Mouse (Mus musculus) lung, adult 2 months (tissue): ENCODE data around the gene Zdhhc11. TPM values are rescaled to one million over a fixed set of nuclear protein-coding genes. Genes with fewer than 3 reads are reported as not detected.

Experiments
- DNase-seq: peaks from one replicate; pipeline ENCODE4 v3.0.0; 2022
- H3K4me1 ChIP-seq: fragments of 200-500 bp; 2 replicates; pipeline ENCODE4 v1.6.1; 2011; ENCODE audit warnings: low read length; ENCODE audit not compliant: control insufficient read depth, insufficient read depth
- H3K4me3 ChIP-seq: fragments of 200-500 bp; replicated peaks from 2 replicates; pipeline ENCODE3; 2011; ENCODE audit warnings: low read depth, mild to moderate bottlenecking, control low read depth, low read length; ENCODE audit errors: extremely low read depth
- CTCF ChIP-seq: fragments of 200-500 bp; IDR thresholded peaks from 2 replicates; pipeline ENCODE4 v1.5.1; 2011; ENCODE audit warnings: mild to moderate bottlenecking, low read length, control low read depth; ENCODE audit not compliant: insufficient read depth
- POLR2A ChIP-seq: fragments of 200-500 bp; IDR thresholded peaks from 2 replicates; pipeline ENCODE4 v1.6.1; 2011; ENCODE audit warnings: low read depth, mild to moderate bottlenecking, control low read depth, low read length, borderline replicate concordance; ENCODE audit errors: extremely low read depth
- WGBS: fragments of 180-500 bp; shearing (Covaris S2); methylation state at CpG from one replicate; pipeline ENCODE4 v1.1.7; 2018; 5-methylcytosine and 5-hydroxymethylcytosine counted together
- polyA plus RNA-seq: library from polyadenylated mRNA; depleted of rRNA; stranded (reverse); fragments of >200 nt; gene quantifications from 2 replicates; pipeline ENCODE4 v1.2.3, GENCODE M21; 2012; rRNA removed

Gene Zdhhc11
- polyA plus RNA-seq, 1 experiment: not detected

GRCm38 (mm10) chr13:74025151-74026081, 61.8 kb downstream of the Zdhhc11 start:
- WGBS: 30% methylated on average over 4 of the region's 4 CpGs
- Histone ChIP-seq H3K4me1 (peaks cover 12% of the 10 kb centered on the region), H3K4me3 (no peak overlapping the region)
- TF ChIP-seq CTCF (no peak), POLR2A (no peak)
- peak; percentile 33 for DNase-seq

- peaks cover 12% of the 10 kb centered on the region for H3K4me1 ChIP-seq
- WGBS: 14% methylated on average over 2 of the region's 2 CpGs
- no peak for TF ChIP-seq POLR2A
- TF ChIP-seq CTCF: peak; percentile 56
- DNase-seq: peak; percentile 43
- H3K4me3 ChIP-seq: no peak overlapping the region
These were observed 62.6 kb downstream of the Zdhhc11 start for GRCm38 (mm10) chr13:74026215-74026614.

GRCm38 (mm10) chr13:74028116-74028515, 64.5 kb downstream of the Zdhhc11 start:
- no peak for DNase-seq
- 71% methylated on average over 2 of the region's 2 CpGs for WGBS
- no peak for TF ChIP-seq POLR2A
- no peak for TF ChIP-seq CTCF

GRCm38 (mm10) chr13:74029013-74029412, 65.4 kb downstream of the Zdhhc11 start:
- TF ChIP-seq POLR2A (no peak), CTCF (no peak)

More at GRCm38 (mm10) chr13:74028116-74028515, 64.5 kb downstream of the Zdhhc11 start:
- H3K4me1 ChIP-seq: peaks cover 12% of the 10 kb centered on the region
- no peak overlapping the region for H3K4me3 ChIP-seq

GRCm38 (mm10) chr13:74030691-74031090, 67.0 kb downstream of the Zdhhc11 start:
- no peak for DNase-seq
- 90% methylated on average over 7 of the region's 7 CpGs for WGBS
- TF ChIP-seq POLR2A: no peak
- TF ChIP-seq CTCF: no peak
- Histone ChIP-seq H3K4me3 (no peak overlapping the region), H3K4me1 (peaks cover 6% of the 10 kb centered on the region)

More at GRCm38 (mm10) chr13:74029013-74029412, 65.4 kb downstream of the Zdhhc11 start:
- Histone ChIP-seq H3K4me3 (no peak overlapping the region), H3K4me1 (peaks cover 12% of the 10 kb centered on the region)
- whole genome bisulfite sequencing: 63% methylated on average over 2 of the region's 2 CpGs
- no peak for DNase-seq

- H3K4me1 ChIP-seq: peaks cover 1% of the 10 kb centered on the region
- DNase-seq: no peak
- TF ChIP-seq POLR2A: no peak
- H3K4me3 ChIP-seq: no peak overlapping the region
- WGBS: 84% methylated on average over 8 of the region's 8 CpGs
These were observed 67.5 kb downstream of the Zdhhc11 start for GRCm38 (mm10) chr13:74031133-74031532.

- WGBS: 78% methylated on average over 2 of the region's 2 CpGs
- no peak overlapping the region for H3K4me3 ChIP-seq
- no peak for TF ChIP-seq POLR2A
- TF ChIP-seq CTCF: no peak
- no peak for DNase-seq
- no peaks in the 10 kb centered on the region for H3K4me1 ChIP-seq
These were observed 71.1 kb downstream of the Zdhhc11 start for GRCm38 (mm10) chr13:74034756-74035155.

- 92% methylated on average over 2 of the region's 2 CpGs for WGBS
- no peak overlapping the region for H3K4me3 ChIP-seq
- no peak for DNase-seq
- no peak for TF ChIP-seq CTCF
- no peak for TF ChIP-seq POLR2A
- H3K4me1 ChIP-seq: no peaks in the 10 kb centered on the region
These were observed 72.1 kb downstream of the Zdhhc11 start for GRCm38 (mm10) chr13:74035776-74036175.

- Histone ChIP-seq H3K4me3 (no peak overlapping the region), H3K4me1 (no peaks in the 10 kb centered on the region)
- no peak for DNase-seq
- TF ChIP-seq POLR2A (no peak), CTCF (no peak)
- 86% methylated on average over 3 of the region's 3 CpGs for WGBS
These were observed 76.3 kb downstream of the Zdhhc11 start for GRCm38 (mm10) chr13:74039926-74040325.

Other genes starting within 250 kb of the Zdhhc11 start
- gene Slc12a7, start 230.8 kb upstream of the Zdhhc11 start, polyA plus RNA-seq: 60.0 and 69.9 TPM in 2 replicates
- gene Nkd2, start 116.2 kb upstream of the Zdhhc11 start, polyA plus RNA-seq: 12.1 and 14.2 TPM in 2 replicates
- gene Trip13, start 26.1 kb upstream of the Zdhhc11 start, polyA plus RNA-seq: 0.26 and 0.34 TPM in 2 replicates
- gene Brd9, start 26.0 kb upstream of the Zdhhc11 start, polyA plus RNA-seq: 24.3 and 36.3 TPM in 2 replicates
- 13.2 and 13.4 TPM in 2 replicates for gene Tppp, start 45.6 kb downstream of the Zdhhc11 start, polyA plus RNA-seq
- 1.2 and 1.3 TPM in 2 replicates for gene Cep72, start 98.4 kb downstream of the Zdhhc11 start, polyA plus RNA-seq
- 0.34 and 0.96 TPM in 2 replicates for gene Slc9a3, start 157.6 kb downstream of the Zdhhc11 start, polyA plus RNA-seq
- 22.5 and 30.2 TPM in 2 replicates for gene Exoc3, start 244.9 kb downstream of the Zdhhc11 start, polyA plus RNA-seq